Mouse (Mus musculus): ENCODE results near the gene Eif1. TPM values are rescaled to one million over a fixed set of nuclear protein-coding genes. Genes with fewer than 3 reads are reported as not detected.

The Eif1 gene
- polyA plus RNA-seq, 2 experiments = 342 to 1,886 TPM

DNA sequence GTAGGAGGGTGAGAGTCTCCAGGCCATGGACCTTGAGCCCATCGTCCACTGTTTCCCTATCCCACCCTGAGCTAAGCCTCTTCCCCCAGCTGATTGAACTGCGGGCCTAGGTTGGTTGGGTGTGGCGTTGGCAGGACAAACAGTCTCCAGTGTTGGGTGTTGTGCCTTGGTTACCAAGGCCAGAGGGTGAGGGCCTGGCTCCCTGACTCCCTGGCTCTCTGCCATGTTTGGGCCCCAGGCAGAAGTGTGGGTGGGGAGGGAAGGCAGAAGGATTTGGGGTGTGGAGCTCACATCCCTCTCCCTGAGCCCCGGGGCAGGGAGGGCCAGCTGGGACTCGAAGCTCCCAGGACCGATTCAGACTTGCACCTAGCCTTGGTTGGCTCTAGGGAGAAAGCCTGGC is 30.7 kb upstream of the Eif1 start:
- Histone ChIP-seq H3K27ac (replicated peaks; ENCODE audit: low read depth, low read length) (peak overlapping the region; percentile 11), H3K9me3 (ENCODE audit: control insufficient read depth, low read length) (no peaks in the 10 kb centered on the region), H3K4me1 (ENCODE audit: control insufficient read depth, insufficient read depth, low read length) (peaks cover 7% of the 10 kb centered on the region; the same call in 1 of the 2 replicates), H3K27me3 (ENCODE audit: control insufficient read depth, insufficient read depth, low read length) (no peaks in the 10 kb centered on the region), H3K36me3 (ENCODE audit: control insufficient read depth, insufficient read depth, low read length) (no peaks in the 10 kb centered on the region), H3K4me3 (replicated peaks; ENCODE audit: low read length) (no peak overlapping the region), H3K9ac (ENCODE audit: low read depth, low read length, severe bottlenecking) (no peak overlapping the region), H3K4me2 (replicated peaks; ENCODE audit: low read depth, low read length, severe bottlenecking) (no peak overlapping the region)
- WGBS = 70% methylated on average over 4 of the region's 6 CpGs
- DNase-seq (ENCODE audit: low spot score) = peak; percentile 39
- ATAC-seq (ENCODE audit: low FRiP score, low read depth) = no peak
- no peak for TF ChIP-seq POLR2A (IDR thresholded peaks at IDR 0.05; ENCODE audit: borderline replicate concordance, extremely low read depth, insufficient read depth, insufficient read length)

DNA sequence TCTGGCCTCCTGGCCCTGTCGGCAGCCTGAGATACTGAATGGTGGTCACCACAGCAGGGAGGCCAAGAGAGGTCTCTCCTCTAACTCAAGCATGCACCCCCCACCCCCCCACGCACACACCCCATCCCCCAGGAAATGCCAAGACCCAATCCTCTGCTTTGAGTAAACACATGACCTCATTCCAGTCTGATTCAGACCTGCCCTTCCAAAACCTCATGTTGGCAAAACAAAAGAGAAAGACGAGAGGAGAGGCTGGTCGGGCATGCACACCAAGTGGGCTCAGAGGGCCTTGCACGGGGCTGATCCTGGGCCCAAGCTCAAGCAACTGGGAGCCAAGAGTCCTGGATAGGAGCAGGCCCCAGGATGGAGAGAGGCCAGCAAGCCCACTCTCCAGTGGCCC is 29.4 kb upstream of the Eif1 start:
- 47% methylated on average over 5 of the region's 5 CpGs for WGBS
- ATAC-seq (ENCODE audit: low FRiP score, low read depth) (no peak), DNase-seq (ENCODE audit: low spot score) (no peak)
- Histone ChIP-seq H3K27ac (replicated peaks; ENCODE audit: low read depth, low read length) (no peak overlapping the region), H3K4me3 (replicated peaks; ENCODE audit: low read length) (no peak overlapping the region), H3K4me1 (ENCODE audit: control insufficient read depth, insufficient read depth, low read length) (peaks cover 7% of the 10 kb centered on the region; the same call in 1 of the 2 replicates), H3K36me3 (ENCODE audit: control insufficient read depth, insufficient read depth, low read length) (no peaks in the 10 kb centered on the region), H3K9me3 (ENCODE audit: control insufficient read depth, low read length) (no peaks in the 10 kb centered on the region), H3K27me3 (ENCODE audit: control insufficient read depth, insufficient read depth, low read length) (no peaks in the 10 kb centered on the region), H3K4me2 (replicated peaks; ENCODE audit: low read depth, low read length, severe bottlenecking) (no peak overlapping the region), H3K9ac (ENCODE audit: low read depth, low read length, severe bottlenecking) (no peak overlapping the region)
- no peak for TF ChIP-seq POLR2A (IDR thresholded peaks at IDR 0.05; ENCODE audit: borderline replicate concordance, extremely low read depth, insufficient read depth, insufficient read length)

DNA sequence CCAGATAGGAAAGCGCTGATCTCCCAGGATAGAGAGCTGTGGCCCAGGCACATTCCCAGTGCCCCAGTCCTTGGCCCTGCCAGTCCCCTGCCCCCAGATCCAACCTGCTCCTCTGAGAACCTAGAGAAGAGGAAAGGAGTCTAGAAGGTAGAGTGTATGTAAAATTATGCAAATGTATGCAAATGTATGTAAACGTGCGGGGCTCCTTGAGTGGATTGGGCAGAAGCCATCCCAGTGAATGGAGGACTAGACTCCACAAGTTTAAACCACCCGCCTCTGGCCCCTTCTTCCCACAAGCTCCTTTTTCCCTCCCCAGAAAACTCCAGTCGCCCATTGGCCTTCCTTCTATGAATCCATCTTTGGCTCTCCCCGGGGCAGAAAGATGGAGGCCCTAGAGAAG is 26.8 kb upstream of the Eif1 start:
- Histone ChIP-seq H3K9ac (ENCODE audit: low read depth, low read length, severe bottlenecking) (no peak overlapping the region), H3K4me2 (replicated peaks; ENCODE audit: low read depth, low read length, severe bottlenecking) (no peak overlapping the region), H3K9me3 (ENCODE audit: control insufficient read depth, low read length) (no peaks in the 10 kb centered on the region), H3K36me3 (ENCODE audit: control insufficient read depth, insufficient read depth, low read length) (no peaks in the 10 kb centered on the region), H3K4me3 (replicated peaks; ENCODE audit: low read length) (no peak overlapping the region), H3K4me1 (ENCODE audit: control insufficient read depth, insufficient read depth, low read length) (0 out of 2 replicates have a peak, but pooled peaks cover 4% of the 10 kb centered on the region), H3K27ac (replicated peaks; ENCODE audit: low read depth, low read length) (no peak overlapping the region), H3K27me3 (ENCODE audit: control insufficient read depth, insufficient read depth, low read length) (no peaks in the 10 kb centered on the region)
- ATAC-seq (ENCODE audit: low FRiP score, low read depth) (no peak), DNase-seq (ENCODE audit: low spot score) (no peak)
- no peak for TF ChIP-seq POLR2A (IDR thresholded peaks at IDR 0.05; ENCODE audit: borderline replicate concordance, extremely low read depth, insufficient read depth, insufficient read length)
- 47% methylated on average over 6 of the region's 6 CpGs for WGBS

DNA sequence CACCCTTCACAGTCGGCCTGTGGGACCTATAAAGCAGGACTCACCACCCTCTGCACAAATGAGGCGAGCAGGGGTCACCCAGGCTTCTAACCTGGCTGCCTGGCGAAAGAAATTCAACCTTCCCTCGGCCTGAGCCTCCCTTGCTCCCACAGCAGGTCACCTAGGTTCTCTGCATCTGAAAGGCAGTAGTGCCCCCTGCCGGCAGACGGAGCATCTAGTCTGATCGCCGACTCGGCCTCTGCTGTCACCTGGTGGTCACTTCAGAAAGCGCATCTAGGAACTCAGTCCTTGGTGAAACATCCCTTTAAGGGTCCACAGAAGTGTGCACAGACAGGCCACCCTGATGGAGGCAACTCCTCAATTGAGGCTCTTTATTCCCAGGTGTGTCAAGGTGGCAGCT is 24.4 kb upstream of the Eif1 start:
- H3K4me2 ChIP-seq (replicated peaks; ENCODE audit: low read depth, low read length, severe bottlenecking) = no peak overlapping the region
- H3K36me3 ChIP-seq (ENCODE audit: control insufficient read depth, insufficient read depth, low read length) = no peaks in the 10 kb centered on the region
- H3K27me3 ChIP-seq (ENCODE audit: control insufficient read depth, insufficient read depth, low read length) = no peaks in the 10 kb centered on the region
- peak; percentile 81 for DNase-seq (ENCODE audit: low spot score)
- no peaks in the 10 kb centered on the region for H3K9me3 ChIP-seq (ENCODE audit: control insufficient read depth, low read length)
- no peak for TF ChIP-seq POLR2A (IDR thresholded peaks at IDR 0.05; ENCODE audit: borderline replicate concordance, extremely low read depth, insufficient read depth, insufficient read length)
- no peak overlapping the region for H3K9ac ChIP-seq (ENCODE audit: low read depth, low read length, severe bottlenecking)
- H3K4me3 ChIP-seq (replicated peaks; ENCODE audit: low read length) = no peak overlapping the region
- H3K27ac ChIP-seq (replicated peaks; ENCODE audit: low read depth, low read length) = no peak overlapping the region
- WGBS = 8% methylated on average over 10 of the region's 10 CpGs
- H3K4me1 ChIP-seq (ENCODE audit: control insufficient read depth, insufficient read depth, low read length) = 0 out of 2 replicates have a peak, but pooled peaks cover 4% of the 10 kb centered on the region
- ATAC-seq (ENCODE audit: low FRiP score, low read depth) = peak; percentile 41; the same call in 1 of the 2 replicates

DNA sequence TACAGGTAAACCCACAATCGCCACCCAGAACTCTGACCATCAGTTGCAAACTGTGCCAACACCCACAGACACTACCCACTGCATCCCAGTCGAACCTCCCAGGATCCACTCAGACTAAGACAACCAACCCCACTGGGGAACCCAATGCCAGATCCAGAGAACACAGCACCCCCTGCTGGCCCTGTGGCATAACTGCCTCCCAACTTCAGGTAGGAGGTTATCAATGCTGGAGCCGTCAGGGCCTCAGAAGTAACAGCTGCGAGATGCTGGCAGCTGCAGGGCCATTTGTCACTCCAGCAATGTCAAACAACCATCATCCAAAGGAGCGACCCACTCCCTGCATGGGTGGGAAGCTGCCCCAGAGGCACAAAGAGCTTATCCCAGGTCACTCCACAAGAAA is 21.9 kb upstream of the Eif1 start:
- Histone ChIP-seq H3K27me3 (ENCODE audit: control insufficient read depth, insufficient read depth, low read length) (no peaks in the 10 kb centered on the region), H3K4me2 (replicated peaks; ENCODE audit: low read depth, low read length, severe bottlenecking) (peak overlapping the region; percentile 28; the same call in 1 of the 2 replicates), H3K36me3 (ENCODE audit: control insufficient read depth, insufficient read depth, low read length) (no peaks in the 10 kb centered on the region), H3K9me3 (ENCODE audit: control insufficient read depth, low read length) (no peaks in the 10 kb centered on the region), H3K9ac (ENCODE audit: low read depth, low read length, severe bottlenecking) (no peak overlapping the region), H3K27ac (replicated peaks; ENCODE audit: low read depth, low read length) (no peak overlapping the region), H3K4me1 (ENCODE audit: control insufficient read depth, insufficient read depth, low read length) (no peaks in the 10 kb centered on the region), H3K4me3 (replicated peaks; ENCODE audit: low read length) (0 out of 2 replicates have a peak overlapping the region, but pooled peaks have one; percentile 7)
- TF ChIP-seq POLR2A (IDR thresholded peaks at IDR 0.05; ENCODE audit: borderline replicate concordance, extremely low read depth, insufficient read depth, insufficient read length) = no peak
- no peak for DNase-seq (ENCODE audit: low spot score)
- no peak; the same call in 1 of the 2 replicates for ATAC-seq (ENCODE audit: low FRiP score, low read depth)
- 29% methylated on average over 5 of the region's 5 CpGs for WGBS
